Mouse (Mus musculus) C2C12 (cell line): Measurements from ENCODE around the gene St6galnac5.

Experiments used
- CTCF ChIP-seq: IDR thresholded peaks from one replicate; pipeline ENCODE4 v1.5.1; 2011; ENCODE audit not compliant: control insufficient read depth, insufficient read depth, insufficient read length
- MYOD1 ChIP-seq: IDR thresholded peaks from one replicate; pipeline ENCODE4 v1.6.1; 2011; ENCODE audit warnings: low read depth; ENCODE audit not compliant: control insufficient read depth, insufficient read length

GRCm38 (mm10) chr3:152913150-152913549, 68.9 kb downstream of the St6galnac5 start:
- TF ChIP-seq CTCF (no peak), MYOD1 (no peak)
